Mouse (Mus musculus) heart, adult 18-20 months (tissue): Measurements from ENCODE around the gene Rnase4. TPM values are rescaled to one million over a fixed set of nuclear protein-coding genes. Genes with fewer than 3 reads are reported as not detected.

Source experiments
- DNase-seq, 2 experiments: peaks; one replicate each; pipeline ENCODE4 v3.0.0; 2021 to 2022; ENCODE audit warnings: mixed read lengths in 1 of 2
- total RNA-seq, 2 experiments: library from RNA; stranded (reverse); gene quantifications; 2 replicates each; pipeline ENCODE4 v1.2.3; 2021

Gene Rnase4
- total RNA-seq, 2 experiments from 2014 or later, result 43.0 to 46.9 TPM

- DNase-seq, result peak; percentile 92 to 96
Observed at GRCm38 (mm10) chr14:51088166-51088969, 2.5 kb upstream of the Rnase4 start.

GRCm38 (mm10) chr14:51088970-51089673 lies 1.8 kb upstream of the Rnase4 start:
- DNase-seq, result peak; percentile 98 to 100

GRCm38 (mm10) chr14:51089674-51090076 lies 1.2 kb upstream of the Rnase4 start:
- DNase-seq, result no peak

- DNase-seq, result peak; percentile 86 to 94
Observed at GRCm38 (mm10) chr14:51090077-51090781, 648 bp upstream of the Rnase4 start.

GRCm38 (mm10) chr14:51092073-51092620 lies 1.3 kb downstream of the Rnase4 start:
- DNase-seq, result peak in 1 of 2 experiments; percentile 24

GRCm38 (mm10) chr14:51093496-51093895 lies 2.6 kb downstream of the Rnase4 start:
- peak; percentile 61 to 69 for DNase-seq

- peak; percentile 62 to 68 for DNase-seq
Observed at GRCm38 (mm10) chr14:51094096-51094875, 3.4 kb downstream of the Rnase4 start.

- DNase-seq, result peak in 1 of 2 experiments; percentile 51
Observed at GRCm38 (mm10) chr14:51094921-51095320, 4.0 kb downstream of the Rnase4 start.

- peak in 1 of 2 experiments; percentile 16 for DNase-seq
Observed at GRCm38 (mm10) chr14:51095736-51096524, 5.1 kb downstream of the Rnase4 start.

- DNase-seq, result peak; percentile 79 to 87
Observed at GRCm38 (mm10) chr14:51098300-51098699, 7.4 kb downstream of the Rnase4 start.

- DNase-seq, result no peak
Observed at GRCm38 (mm10) chr14:51098921-51099320, 8.0 kb downstream of the Rnase4 start.

- DNase-seq, result no peak
Observed at GRCm38 (mm10) chr14:51101284-51101683, 10.4 kb downstream of the Rnase4 start.

GRCm38 (mm10) chr14:51103217-51103616 lies 12.3 kb downstream of the Rnase4 start:
- peak; percentile 57 to 86 for DNase-seq

GRCm38 (mm10) chr14:51104366-51104765 lies 13.5 kb downstream of the Rnase4 start:
- DNase-seq, result no peak

GRCm38 (mm10) chr14:51106449-51106967 lies 15.6 kb downstream of the Rnase4 start:
- DNase-seq, result no peak

- peak; percentile 25 to 55 for DNase-seq
Observed at GRCm38 (mm10) chr14:51111966-51112365, 21.1 kb downstream of the Rnase4 start.

- DNase-seq, result no peak
Observed at GRCm38 (mm10) chr14:51113476-51113875, 22.6 kb downstream of the Rnase4 start.

GRCm38 (mm10) chr14:51113916-51114560 lies 23.2 kb downstream of the Rnase4 start, which contains the start of gene Eddm3b:
Eddm3b (plus strand) TSS chr14:51114426.
- no peak for DNase-seq

- DNase-seq, result no peak
Observed at GRCm38 (mm10) chr14:51125684-51126083, 34.8 kb downstream of the Rnase4 start.
